Mouse (Mus musculus): ENCODE measurements around the gene Atoh8. TPM values are rescaled to one million over a fixed set of nuclear protein-coding genes. Genes with fewer than 3 reads are reported as not detected.
A peak's percentile ranks its signal among the peaks of the same experiment; 100 is the strongest.

Atoh8 gene
- polyA plus RNA-seq, 1 experiment from 2014 or later, result 15.9 TPM

GRCm38 (mm10) chr6:72249981-72250380 lies 14.6 kb upstream of the Atoh8 start:
- H3K27me3 ChIP-seq (ENCODE audit: insufficient read depth, poor library complexity, severe bottlenecking), result no peaks in the 10 kb centered on the region
- no peak for DNase-seq (ENCODE audit: low spot score)
- no peaks in the 10 kb centered on the region for H3K36me3 ChIP-seq
- H3K27ac ChIP-seq, result no peak overlapping the region
- WGBS, result 88% methylated on average over 4 of the region's 4 CpGs
- H3K4me1 ChIP-seq (replicated peaks), result peaks cover 17% of the 10 kb centered on the region
- H3K9me3 ChIP-seq, result no peaks in the 10 kb centered on the region
- H3K4me3 ChIP-seq, result no peak overlapping the region

DNA sequence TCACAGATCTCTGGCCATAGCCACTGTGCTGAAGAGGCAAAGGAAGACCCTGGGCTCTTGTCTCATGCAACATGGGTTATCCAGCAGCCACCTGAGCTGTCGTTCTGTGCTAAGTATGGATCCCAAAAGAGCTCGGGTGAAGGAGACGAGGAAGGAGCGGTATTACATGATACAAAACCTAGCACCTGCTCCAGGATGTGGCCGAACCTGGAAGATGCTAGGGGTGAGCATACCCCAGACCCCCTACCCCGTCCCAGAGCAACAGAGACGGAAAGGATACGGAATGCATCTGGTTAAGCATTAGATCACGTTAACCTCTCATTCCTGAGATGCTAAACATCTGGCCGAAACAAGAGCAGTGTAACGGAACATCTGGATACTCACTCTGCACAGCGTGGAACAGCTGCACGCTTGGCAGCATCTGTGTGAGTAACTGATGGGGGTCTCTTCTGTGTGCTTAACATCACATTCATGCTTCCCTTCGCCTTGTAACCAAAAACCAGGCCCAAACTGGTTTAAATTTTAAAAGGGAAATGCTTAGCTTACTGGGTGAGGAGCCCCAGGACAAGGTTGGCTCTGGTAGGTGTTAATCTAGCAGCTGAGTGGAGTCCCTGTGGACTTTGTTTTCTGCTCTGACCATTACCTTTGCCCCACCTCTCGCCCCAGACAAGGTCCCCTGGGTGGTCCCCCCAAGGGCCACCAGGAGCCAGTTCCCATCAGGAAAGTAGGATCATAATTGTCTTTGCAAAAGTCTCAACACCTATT lies 13.0 kb upstream of the Atoh8 start:
- Histone ChIP-seq H3K4me3 (no peak overlapping the region), H3K4me1 (replicated peaks) (peaks cover 16% of the 10 kb centered on the region), H3K9me3 (no peaks in the 10 kb centered on the region), H3K27me3 (ENCODE audit: insufficient read depth, poor library complexity, severe bottlenecking) (no peaks in the 10 kb centered on the region), H3K27ac (no peak overlapping the region), H3K36me3 (no peaks in the 10 kb centered on the region)
- no peak for DNase-seq (ENCODE audit: low spot score)
- 72% methylated on average over 15 of the region's 15 CpGs for WGBS

DNA sequence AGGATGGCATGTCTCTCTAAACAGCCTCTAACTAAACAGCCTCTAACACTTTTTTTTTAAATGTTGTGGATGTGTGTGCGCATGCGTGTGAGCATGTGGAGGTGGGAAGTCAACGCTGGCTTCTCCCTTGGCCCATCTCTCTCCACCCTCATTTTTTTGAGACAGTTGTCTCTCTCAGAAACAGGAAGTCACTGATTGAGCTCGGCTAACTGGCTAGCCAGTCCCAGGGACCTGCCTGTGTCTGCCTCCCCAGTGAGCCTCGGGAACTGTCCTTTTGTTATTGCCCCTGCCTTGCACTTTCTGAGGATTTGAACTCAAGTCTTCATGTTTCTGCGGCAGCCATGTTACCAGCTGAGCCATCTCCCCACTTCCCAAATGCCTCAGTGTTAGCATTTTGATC lies 10.9 kb upstream of the Atoh8 start:
- Histone ChIP-seq H3K27ac (no peak overlapping the region), H3K4me1 (replicated peaks) (peaks cover 28% of the 10 kb centered on the region), H3K36me3 (no peaks in the 10 kb centered on the region), H3K9me3 (no peaks in the 10 kb centered on the region), H3K27me3 (ENCODE audit: insufficient read depth, poor library complexity, severe bottlenecking) (peaks cover 9% of the 10 kb centered on the region; the same call in 1 of the 2 replicates), H3K4me3 (no peak overlapping the region)
- 86% methylated on average over 6 of the region's 6 CpGs for WGBS
- no peak for DNase-seq (ENCODE audit: low spot score)

- WGBS, result 66% methylated on average over 20 of the region's 20 CpGs
- no peaks in the 10 kb centered on the region for H3K9me3 ChIP-seq
- H3K27me3 ChIP-seq (ENCODE audit: insufficient read depth, poor library complexity, severe bottlenecking), result peaks cover 22% of the 10 kb centered on the region
- H3K4me3 ChIP-seq, result no peak overlapping the region
- DNase-seq (ENCODE audit: low spot score), result no peak
- no peak overlapping the region for H3K27ac ChIP-seq
- peaks cover 34% of the 10 kb centered on the region for H3K4me1 ChIP-seq (replicated peaks)
- no peaks in the 10 kb centered on the region for H3K36me3 ChIP-seq
Observed at GRCm38 (mm10) chr6:72244569-72245285, 9.3 kb upstream of the Atoh8 start.

- no peak for DNase-seq (ENCODE audit: low spot score)
- Histone ChIP-seq H3K9me3 (no peaks in the 10 kb centered on the region), H3K36me3 (no peaks in the 10 kb centered on the region), H3K4me3 (no peak overlapping the region), H3K27me3 (ENCODE audit: insufficient read depth, poor library complexity, severe bottlenecking) (peaks cover 28% of the 10 kb centered on the region), H3K4me1 (replicated peaks) (peaks cover 38% of the 10 kb centered on the region), H3K27ac (peak overlapping the region; percentile 2; the same call in 1 of the 2 replicates)
- WGBS, result 52% methylated on average over 9 of the region's 9 CpGs
Observed at GRCm38 (mm10) chr6:72244144-72244549, 8.8 kb upstream of the Atoh8 start.

GRCm38 (mm10) chr6:72242532-72243320 lies 7.3 kb upstream of the Atoh8 start:
- WGBS, result 85% methylated on average over 13 of the region's 13 CpGs

GRCm38 (mm10) chr6:72241843-72242154 lies 6.4 kb upstream of the Atoh8 start:
- WGBS, result 41% methylated on average over 8 of the region's 8 CpGs
- H3K27ac ChIP-seq, result no peak overlapping the region
- peaks cover 48% of the 10 kb centered on the region for H3K4me1 ChIP-seq (replicated peaks)
- no peak for DNase-seq (ENCODE audit: low spot score)
- H3K4me3 ChIP-seq, result no peak overlapping the region
- H3K27me3 ChIP-seq (ENCODE audit: insufficient read depth, poor library complexity, severe bottlenecking), result peaks cover 51% of the 10 kb centered on the region
- H3K36me3 ChIP-seq, result no peaks in the 10 kb centered on the region
- H3K9me3 ChIP-seq, result no peaks in the 10 kb centered on the region

More at GRCm38 (mm10) chr6:72242532-72243320, 7.3 kb upstream of the Atoh8 start:
- Histone ChIP-seq H3K27ac (no peak overlapping the region), H3K27me3 (ENCODE audit: insufficient read depth, poor library complexity, severe bottlenecking) (peaks cover 42% of the 10 kb centered on the region), H3K9me3 (no peaks in the 10 kb centered on the region), H3K4me1 (replicated peaks) (peaks cover 41% of the 10 kb centered on the region), H3K36me3 (no peaks in the 10 kb centered on the region), H3K4me3 (no peak overlapping the region)
- DNase-seq (ENCODE audit: low spot score), result no peak

- Histone ChIP-seq H3K4me3 (no peak overlapping the region), H3K36me3 (no peaks in the 10 kb centered on the region), H3K4me1 (replicated peaks) (peaks cover 53% of the 10 kb centered on the region), H3K27ac (no peak overlapping the region), H3K27me3 (ENCODE audit: insufficient read depth, poor library complexity, severe bottlenecking) (peaks cover 57% of the 10 kb centered on the region), H3K9me3 (no peaks in the 10 kb centered on the region)
- 23% methylated on average over 8 of the region's 8 CpGs for WGBS
- no peak for DNase-seq (ENCODE audit: low spot score)
Observed at GRCm38 (mm10) chr6:72241133-72241842, 5.9 kb upstream of the Atoh8 start.

- no peak for DNase-seq (ENCODE audit: low spot score)
- 52% methylated on average over 2 of the region's 2 CpGs for WGBS
- Histone ChIP-seq H3K4me3 (no peak overlapping the region), H3K36me3 (no peaks in the 10 kb centered on the region), H3K27me3 (ENCODE audit: insufficient read depth, poor library complexity, severe bottlenecking) (peaks cover 69% of the 10 kb centered on the region), H3K27ac (no peak overlapping the region), H3K9me3 (no peaks in the 10 kb centered on the region), H3K4me1 (replicated peaks) (peaks cover 63% of the 10 kb centered on the region)
Observed at GRCm38 (mm10) chr6:72240042-72240441, 4.7 kb upstream of the Atoh8 start.

DNA sequence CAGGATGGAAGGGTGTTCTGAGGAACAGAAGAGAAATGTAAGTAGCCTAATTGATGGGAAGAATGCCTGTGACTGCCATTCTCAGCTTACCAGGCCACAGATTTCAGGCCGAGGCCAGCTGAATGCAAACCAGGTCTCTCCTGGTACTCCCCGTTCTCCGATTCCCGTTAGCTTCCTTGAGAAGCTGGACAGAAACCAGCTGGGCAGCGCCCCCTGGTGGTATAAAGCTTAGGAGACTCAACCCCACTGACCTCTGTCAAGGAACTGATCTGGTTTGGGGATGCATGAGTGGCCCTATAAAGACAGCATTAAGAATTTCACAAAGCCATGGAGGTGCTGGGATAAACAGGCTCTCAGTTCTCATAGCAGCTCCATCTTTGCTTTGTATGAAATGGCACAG lies 1.7 kb upstream of the Atoh8 start:
- WGBS, result 0% methylated on average over 5 of the region's 5 CpGs
- Histone ChIP-seq H3K4me3 (no peak overlapping the region), H3K27ac (no peak overlapping the region), H3K27me3 (ENCODE audit: insufficient read depth, poor library complexity, severe bottlenecking) (peaks cover 91% of the 10 kb centered on the region), H3K4me1 (replicated peaks) (peaks cover 74% of the 10 kb centered on the region), H3K9me3 (no peaks in the 10 kb centered on the region), H3K36me3 (no peaks in the 10 kb centered on the region)
- DNase-seq (ENCODE audit: low spot score), result peak; percentile 89

DNA sequence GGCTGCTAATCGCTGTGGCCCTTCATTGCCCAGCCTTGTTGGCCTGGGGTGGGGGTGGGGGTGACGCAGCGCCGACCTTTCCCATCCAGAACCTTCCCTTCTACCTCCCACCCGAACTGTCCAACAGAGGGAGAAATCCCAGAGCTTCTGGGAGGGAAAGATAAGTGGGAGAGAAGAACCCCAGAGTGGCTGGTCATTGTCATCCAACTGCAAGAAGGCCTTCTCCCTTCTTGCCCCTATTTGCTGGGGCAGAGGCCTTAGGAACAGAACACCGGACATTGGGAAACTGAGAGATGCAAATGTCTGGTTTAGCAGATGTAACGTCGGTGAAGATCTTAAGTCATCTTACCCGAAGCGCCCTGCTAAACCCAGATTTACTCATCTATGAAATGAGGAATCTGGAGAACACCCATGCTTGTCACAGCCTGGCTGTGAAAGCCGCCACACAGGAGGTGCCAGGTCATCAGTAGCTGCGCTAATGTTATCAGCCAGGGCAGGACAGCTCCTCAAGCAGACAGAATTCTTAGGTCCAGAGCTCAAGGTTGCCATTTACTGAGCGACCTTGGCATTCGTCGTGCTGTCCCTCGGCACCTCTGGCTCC lies 530 bp upstream of the Atoh8 start:
- Histone ChIP-seq H3K9me3 (no peaks in the 10 kb centered on the region), H3K27me3 (ENCODE audit: insufficient read depth, poor library complexity, severe bottlenecking) (peaks cover 88% of the 10 kb centered on the region), H3K36me3 (no peaks in the 10 kb centered on the region), H3K4me3 (peak overlapping the region; percentile 78), H3K4me1 (replicated peaks) (peaks cover 72% of the 10 kb centered on the region), H3K27ac (peak overlapping the region; percentile 88)
- no peak for DNase-seq (ENCODE audit: low spot score)
- 18% methylated on average over 16 of the region's 16 CpGs for WGBS

Data from hindbrain, embryonic 10.5 days (tissue).